23 mouse cellular contexts compared by ENCODE assay signal in the genomic region with DNA sequence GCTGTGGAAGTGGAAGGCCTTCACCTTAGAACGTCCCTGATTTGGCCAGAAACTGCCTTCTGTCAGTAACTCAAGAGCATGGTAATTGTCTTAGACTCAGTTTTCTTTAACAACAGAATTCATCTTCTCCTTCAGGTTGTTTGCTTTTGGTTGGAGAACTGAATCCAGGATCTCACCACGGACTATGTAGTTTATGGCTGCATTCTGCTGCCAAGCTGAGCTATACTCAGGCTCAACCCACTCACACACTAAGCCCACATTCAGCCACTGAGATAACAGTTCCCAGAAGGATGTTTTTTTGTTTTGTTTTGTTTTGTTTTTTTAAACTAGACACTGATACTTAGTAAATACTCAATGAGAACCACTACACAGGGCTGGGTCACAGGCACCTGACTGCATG. TPM values are rescaled to one million over a fixed set of nuclear protein-coding genes. Genes with fewer than 3 reads are reported as not detected.
DNase-seq lines count a peak whose midpoint lies in the region; ATAC-seq lines count a peak whose summit lies in the region.
"Had no signal": no experiment of that assay in that cellular context is flagged by ENCODE, and none has a peak within 500 bp of the region (broad histone marks: within the 10 kb centered on the region; RNA-seq: fewer than 3 reads in every experiment).

No protein-coding gene starts in this region.

- H3K36me3 ChIP-seq in midbrain, embryonic 11.5 days (ENCODE audit: control insufficient read depth, insufficient read depth, low read length), result peaks cover 7% of the 10 kb centered on the region; the same call in 1 of the 2 replicates
- peaks cover 83% of the 10 kb centered on the region for H3K36me3 ChIP-seq in midbrain, embryonic 13.5 days

- WGBS in midbrain, embryonic 11.5 days, result 91% methylated on average over 2 of the region's 2 CpGs
- WGBS in midbrain, embryonic 13.5 days, result 94% methylated on average over 2 of the region's 2 CpGs

- no peaks in the 10 kb centered on the region for H3K4me1 ChIP-seq in midbrain, embryonic 11.5 days (ENCODE audit: control insufficient read depth, insufficient read depth, low read length)
- H3K4me1 ChIP-seq in midbrain, embryonic 13.5 days (replicated peaks), result no peaks in the 10 kb centered on the region

- no peak for DNase-seq in frontal cortex, adult 2 months (ENCODE audit: extremely low spot score in 1 of 2, low spot score in 1 of 2)
- peak; percentile 21 for DNase-seq in midbrain, embryonic 11.5 days (ENCODE audit: low spot score, missing footprints)
- DNase-seq in brain, adult 2 months (ENCODE audit: low read depth, low spot score), result peak; percentile 48
- DNase-seq in telencephalon, adult 2 months (ENCODE audit: low read depth, low spot score), result peak; percentile 22
- DNase-seq in adrenal gland, postnatal 10 days, result no peak
- no peak for DNase-seq in ovary, postnatal 14 days (ENCODE audit: low spot score)
- DNase-seq: adrenal gland, adult 2 months; adrenal gland, adult 8-10 months; adrenal gland, postnatal 14 days; adrenal gland, postnatal 25 days; adrenal gland, postnatal 36 days; B cell, adult 2 months; cerebellum, adult 11 months; cerebellum, adult 11-12 months; cerebellum, adult 18-20 months; cerebellum, adult 2 months had no signal

- ATAC-seq in frontal cortex, adult (ENCODE audit: low TSS enrichment), result peak; percentile 93
- no peak for ATAC-seq in midbrain, embryonic 11.5 days (ENCODE audit: low FRiP score)
- ATAC-seq in midbrain, embryonic 13.5 days, result no peak
- ATAC-seq: activated CD4-positive, CD25-positive, alpha-beta regulatory T cell, adult 4 months; CD4-positive, CD25-positive, alpha-beta regulatory T cell, adult 4 months; Patski had no signal

- no peaks in the 10 kb centered on the region for H3K27me3 ChIP-seq in midbrain, embryonic 11.5 days (ENCODE audit: control insufficient read depth, insufficient read depth, low read length)
- no peaks in the 10 kb centered on the region for H3K27me3 ChIP-seq in midbrain, embryonic 13.5 days
- H3K27me3 ChIP-seq: CH12.LX, Patski had no signal

- no peak overlapping the region for H3K9ac ChIP-seq in midbrain, embryonic 11.5 days (ENCODE audit: low read length)
- H3K9ac ChIP-seq in midbrain, embryonic 13.5 days (replicated peaks), result no peak overlapping the region

- H3K27ac ChIP-seq in midbrain, embryonic 11.5 days (ENCODE audit: low read depth, low read length), result no peak overlapping the region
- H3K27ac ChIP-seq in midbrain, embryonic 13.5 days, result no peak overlapping the region

- H3K4me3 ChIP-seq in midbrain, embryonic 11.5 days (ENCODE audit: low read depth, low read length), result no peak overlapping the region
- H3K4me3 ChIP-seq in midbrain, embryonic 13.5 days (replicated peaks), result no peak overlapping the region

- no peak overlapping the region for H3K4me2 ChIP-seq in midbrain, embryonic 11.5 days
- no peak overlapping the region for H3K4me2 ChIP-seq in midbrain, embryonic 13.5 days (replicated peaks)

- no peaks in the 10 kb centered on the region for H3K9me3 ChIP-seq in midbrain, embryonic 11.5 days (ENCODE audit: control insufficient read depth, low read length)
- no peaks in the 10 kb centered on the region for H3K9me3 ChIP-seq in midbrain, embryonic 13.5 days
- H3K9me3 ChIP-seq: G1E had no signal

RNA-seq across cellular contexts. Expression of gene Pum3, which starts 38.3 kb away (rescaled TPM):
- polyA plus RNA-seq in frontal cortex, adult 2 months (2012; rRNA removed), result 22.9 and 23.1 TPM in 2 replicates
- 80.7 and 100 TPM in 2 replicates for polyA plus RNA-seq in midbrain, embryonic 11.5 days (2014; fragmentation: Nextera tagmentation; extraction: Ambion mirVana)
- polyA plus RNA-seq in midbrain, embryonic 13.5 days (2015; fragmentation: Nextera tagmentation; extraction: Ambion mirVana), result 60.2 and 77.5 TPM in 2 replicates
- total RNA-seq in adrenal gland, postnatal 10 days (2021), result 10 to 100 TPM; 79.5 to 80.5 TPM

Comparison
In these comparisons a context has a peak if more than half of its experiments do, and no peak if none do; other contexts are left out.
1. DNase-seq: peak in midbrain, embryonic 11.5 days (single experiment), brain, adult 2 months (single experiment) and telencephalon, adult 2 months (single experiment); none in frontal cortex, adult 2 months (0 of 2), adrenal gland, postnatal 10 days (single experiment) and ovary, postnatal 14 days (single experiment).